Mouse (Mus musculus): ENCODE data around the gene Gcnt3. TPM values are rescaled to one million over a fixed set of nuclear protein-coding genes. Genes with fewer than 3 reads are reported as not detected.

Gene Gcnt3
- polyA plus RNA-seq, 1 experiment from 2014 or later: not detected

DNA sequence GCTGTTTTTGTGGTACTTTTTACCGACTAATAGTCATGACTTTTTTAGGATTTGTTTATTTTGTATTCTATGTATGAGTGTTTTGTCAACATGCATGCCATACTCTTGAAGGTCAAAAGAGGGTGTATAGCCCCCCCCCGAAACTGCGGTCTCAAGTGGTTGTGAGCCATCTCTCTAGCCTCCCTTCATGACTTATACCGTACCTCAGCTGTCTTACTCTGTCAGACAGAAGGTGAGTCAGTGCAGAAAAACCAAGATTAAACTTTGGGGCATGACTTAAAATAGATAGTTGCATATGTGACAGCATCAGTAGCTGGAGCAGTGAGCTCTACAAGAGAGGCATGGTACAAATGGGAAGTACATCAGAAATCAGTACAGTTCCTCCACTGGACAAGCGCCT is 43.3 kb downstream of the Gcnt3 start:
- no peak overlapping the region for H3K9ac ChIP-seq (replicated peaks; ENCODE audit: low read depth, low read length)
- no peak overlapping the region for H3K4me2 ChIP-seq (ENCODE audit: low read length)
- no peak overlapping the region for H3K27ac ChIP-seq (ENCODE audit: low read length)
- peaks cover 29% of the 10 kb centered on the region for H3K36me3 ChIP-seq (ENCODE audit: control insufficient read depth, insufficient read depth)
- peaks cover 24% of the 10 kb centered on the region for H3K4me1 ChIP-seq (replicated peaks; ENCODE audit: control insufficient read depth, insufficient read depth, low read length)
- H3K4me3 ChIP-seq (replicated peaks; ENCODE audit: low read length): no peak overlapping the region
- 96% methylated on average over 5 of the region's 5 CpGs for WGBS
- H3K27me3 ChIP-seq (replicated peaks; ENCODE audit: control insufficient read depth, insufficient read depth, low read length): no peaks in the 10 kb centered on the region
- no peaks in the 10 kb centered on the region for H3K9me3 ChIP-seq (ENCODE audit: control insufficient read depth, low read length)
- ATAC-seq: no peak

DNA sequence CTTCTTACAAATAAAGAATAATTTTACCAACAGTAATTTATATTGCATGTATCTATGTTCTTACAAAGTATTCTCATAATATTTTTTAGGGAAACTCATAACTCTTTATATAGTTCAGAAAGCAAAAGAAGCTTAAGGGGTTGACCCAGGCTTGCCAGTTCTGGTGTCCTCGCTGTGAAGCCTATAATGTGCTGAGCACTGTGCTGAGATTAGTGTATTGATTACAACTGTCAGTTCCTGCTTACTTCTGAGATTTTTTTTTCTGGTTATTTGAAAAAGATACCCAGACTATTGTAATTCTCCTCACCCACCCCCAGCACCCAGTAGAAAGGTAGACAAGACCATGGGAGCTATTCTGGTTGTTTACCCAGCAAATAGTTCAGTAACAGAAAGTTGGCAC is 44.4 kb downstream of the Gcnt3 start:
- Histone ChIP-seq H3K27ac (ENCODE audit: low read length) (no peak overlapping the region), H3K9ac (replicated peaks; ENCODE audit: low read depth, low read length) (no peak overlapping the region), H3K27me3 (replicated peaks; ENCODE audit: control insufficient read depth, insufficient read depth, low read length) (no peaks in the 10 kb centered on the region), H3K9me3 (ENCODE audit: control insufficient read depth, low read length) (no peaks in the 10 kb centered on the region), H3K4me3 (replicated peaks; ENCODE audit: low read length) (no peak overlapping the region), H3K4me1 (replicated peaks; ENCODE audit: control insufficient read depth, insufficient read depth, low read length) (peaks cover 24% of the 10 kb centered on the region), H3K36me3 (ENCODE audit: control insufficient read depth, insufficient read depth) (peaks cover 18% of the 10 kb centered on the region), H3K4me2 (ENCODE audit: low read length) (no peak overlapping the region)
- 93% methylated on average over 1 of the region's 1 CpGs for WGBS
- no peak for ATAC-seq

DNA sequence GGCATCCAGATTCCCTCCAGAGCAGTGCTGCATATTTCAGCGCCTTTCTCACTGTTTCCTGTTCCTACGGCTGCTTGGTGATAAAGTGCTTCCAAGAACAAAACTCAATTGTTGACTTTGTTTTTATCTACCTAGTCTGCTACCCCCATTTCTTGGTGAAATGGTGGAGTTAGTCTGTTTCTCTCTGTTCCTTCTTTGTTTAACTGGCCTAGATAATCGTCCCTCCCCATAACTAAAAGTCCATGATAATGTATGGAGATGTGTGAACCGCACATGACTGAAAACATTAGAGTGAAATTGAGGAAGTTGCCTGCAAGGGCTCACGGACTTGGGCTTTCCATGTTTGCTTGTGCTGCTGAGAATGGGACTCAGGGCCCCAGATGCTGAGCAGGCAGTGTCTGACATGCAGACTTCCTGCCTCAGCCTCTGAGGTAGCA is 45.0 kb downstream of the Gcnt3 start:
- H3K27me3 ChIP-seq (replicated peaks; ENCODE audit: control insufficient read depth, insufficient read depth, low read length): no peaks in the 10 kb centered on the region
- peaks cover 14% of the 10 kb centered on the region for H3K36me3 ChIP-seq (ENCODE audit: control insufficient read depth, insufficient read depth)
- H3K4me3 ChIP-seq (replicated peaks; ENCODE audit: low read length): no peak overlapping the region
- 83% methylated on average over 5 of the region's 5 CpGs for WGBS
- no peak overlapping the region for H3K9ac ChIP-seq (replicated peaks; ENCODE audit: low read depth, low read length)
- H3K9me3 ChIP-seq (ENCODE audit: control insufficient read depth, low read length): no peaks in the 10 kb centered on the region
- peaks cover 24% of the 10 kb centered on the region for H3K4me1 ChIP-seq (replicated peaks; ENCODE audit: control insufficient read depth, insufficient read depth, low read length)
- no peak overlapping the region for H3K4me2 ChIP-seq (ENCODE audit: low read length)
- ATAC-seq: no peak
- H3K27ac ChIP-seq (ENCODE audit: low read length): no peak overlapping the region

GRCm38 (mm10) chr9:69990346-69990745 is 47.5 kb downstream of the Gcnt3 start:
- Histone ChIP-seq H3K36me3 (ENCODE audit: control insufficient read depth, insufficient read depth) (no peaks in the 10 kb centered on the region; the same call in 1 of the 2 replicates), H3K9ac (replicated peaks; ENCODE audit: low read depth, low read length) (peak overlapping the region; percentile 13; the same call in 1 of the 2 replicates), H3K4me2 (ENCODE audit: low read length) (peak overlapping the region; percentile 56), H3K4me1 (replicated peaks; ENCODE audit: control insufficient read depth, insufficient read depth, low read length) (peaks cover 24% of the 10 kb centered on the region), H3K9me3 (ENCODE audit: control insufficient read depth, low read length) (no peaks in the 10 kb centered on the region), H3K27ac (ENCODE audit: low read length) (no peak overlapping the region), H3K27me3 (replicated peaks; ENCODE audit: control insufficient read depth, insufficient read depth, low read length) (no peaks in the 10 kb centered on the region), H3K4me3 (replicated peaks; ENCODE audit: low read length) (peak overlapping the region; percentile 100)
- 9% methylated on average over 5 of the region's 5 CpGs for WGBS
- ATAC-seq: no peak

GRCm38 (mm10) chr9:69989303-69990121 is 48.4 kb downstream of the Gcnt3 start, which contains the start of gene Bnip2:
TSS of gene Bnip2 (plus strand) at chr9:69989466.
- Histone ChIP-seq H3K4me3 (replicated peaks; ENCODE audit: low read length) (peak within 1 kb of the TSS; percentile 100), H3K27ac (ENCODE audit: low read length) (peak within 1 kb of the TSS; percentile 90), H3K27me3 (replicated peaks; ENCODE audit: control insufficient read depth, insufficient read depth, low read length) (no peaks in the 10 kb centered on the region), H3K9ac (replicated peaks; ENCODE audit: low read depth, low read length) (peak within 1 kb of the TSS; percentile 99), H3K9me3 (ENCODE audit: control insufficient read depth, low read length) (no peaks in the 10 kb centered on the region), H3K36me3 (ENCODE audit: control insufficient read depth, insufficient read depth) (no peaks in the 10 kb centered on the region; the same call in 1 of the 2 replicates), H3K4me1 (replicated peaks; ENCODE audit: control insufficient read depth, insufficient read depth, low read length) (peaks cover 24% of the 10 kb centered on the region), H3K4me2 (ENCODE audit: low read length) (peak within 1 kb of the TSS; percentile 63)
- ATAC-seq: peak; percentile 87
- under 1% methylated on average over 58 of the region's 76 CpGs for WGBS

GRCm38 (mm10) chr9:69988706-69989302 is 49.1 kb downstream of the Gcnt3 start:
- no peaks in the 10 kb centered on the region for H3K27me3 ChIP-seq (replicated peaks; ENCODE audit: control insufficient read depth, insufficient read depth, low read length)
- ATAC-seq: peak; percentile 1; the same call in 1 of the 2 replicates
- peak overlapping the region; percentile 63 for H3K4me2 ChIP-seq (ENCODE audit: low read length)
- no peaks in the 10 kb centered on the region; the same call in 1 of the 2 replicates for H3K36me3 ChIP-seq (ENCODE audit: control insufficient read depth, insufficient read depth)
- peak overlapping the region; percentile 99 for H3K9ac ChIP-seq (replicated peaks; ENCODE audit: low read depth, low read length)
- no peaks in the 10 kb centered on the region for H3K9me3 ChIP-seq (ENCODE audit: control insufficient read depth, low read length)
- 39% methylated on average over 16 of the region's 16 CpGs for WGBS
- peaks cover 24% of the 10 kb centered on the region for H3K4me1 ChIP-seq (replicated peaks; ENCODE audit: control insufficient read depth, insufficient read depth, low read length)
- H3K27ac ChIP-seq (ENCODE audit: low read length): peak overlapping the region; percentile 90
- H3K4me3 ChIP-seq (replicated peaks; ENCODE audit: low read length): peak overlapping the region; percentile 100

- under 1% methylated on average over 3 of the region's 3 CpGs for WGBS
- H3K27me3 ChIP-seq (replicated peaks; ENCODE audit: control insufficient read depth, insufficient read depth, low read length): no peaks in the 10 kb centered on the region
Measured at GRCm38 (mm10) chr9:69987579-69987978, 50.3 kb downstream of the Gcnt3 start.

DNA sequence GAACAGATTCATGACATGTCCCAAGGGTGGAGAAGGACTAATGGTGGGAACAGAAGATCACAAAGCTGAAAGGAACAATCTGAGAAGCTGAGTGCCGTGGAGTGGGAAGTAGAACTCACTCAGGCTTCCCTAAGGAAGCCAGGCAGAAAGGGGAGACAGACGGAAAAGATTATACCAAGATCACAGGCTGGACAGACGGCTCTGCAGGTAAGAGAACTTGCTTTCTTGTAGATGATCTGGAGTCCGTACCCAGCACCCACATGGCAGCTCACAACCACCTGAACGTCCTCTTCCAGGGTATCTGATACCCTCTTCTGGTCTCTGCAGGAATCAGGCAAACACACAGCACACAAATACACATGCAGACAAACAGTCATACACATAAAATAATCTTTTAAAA is 51.3 kb downstream of the Gcnt3 start:
- 90% methylated on average over 5 of the region's 5 CpGs for WGBS
- Histone ChIP-seq H3K4me2 (ENCODE audit: low read length) (no peak overlapping the region), H3K27me3 (replicated peaks; ENCODE audit: control insufficient read depth, insufficient read depth, low read length) (no peaks in the 10 kb centered on the region), H3K36me3 (ENCODE audit: control insufficient read depth, insufficient read depth) (no peaks in the 10 kb centered on the region; the same call in 1 of the 2 replicates), H3K9ac (replicated peaks; ENCODE audit: low read depth, low read length) (no peak overlapping the region), H3K27ac (ENCODE audit: low read length) (no peak overlapping the region), H3K9me3 (ENCODE audit: control insufficient read depth, low read length) (no peaks in the 10 kb centered on the region), H3K4me1 (replicated peaks; ENCODE audit: control insufficient read depth, insufficient read depth, low read length) (peaks cover 13% of the 10 kb centered on the region), H3K4me3 (replicated peaks; ENCODE audit: low read length) (no peak overlapping the region)
- no peak for ATAC-seq

More at GRCm38 (mm10) chr9:69987579-69987978, 50.3 kb downstream of the Gcnt3 start:
- H3K36me3 ChIP-seq (ENCODE audit: control insufficient read depth, insufficient read depth): no peaks in the 10 kb centered on the region; the same call in 1 of the 2 replicates
- no peak overlapping the region for H3K9ac ChIP-seq (replicated peaks; ENCODE audit: low read depth, low read length)
- no peak overlapping the region for H3K27ac ChIP-seq (ENCODE audit: low read length)
- H3K4me3 ChIP-seq (replicated peaks; ENCODE audit: low read length): no peak overlapping the region
- peaks cover 21% of the 10 kb centered on the region for H3K4me1 ChIP-seq (replicated peaks; ENCODE audit: control insufficient read depth, insufficient read depth, low read length)
- H3K4me2 ChIP-seq (ENCODE audit: low read length): no peak overlapping the region
- no peaks in the 10 kb centered on the region for H3K9me3 ChIP-seq (ENCODE audit: control insufficient read depth, low read length)
- no peak for ATAC-seq

GRCm38 (mm10) chr9:69986063-69986462 is 51.8 kb downstream of the Gcnt3 start:
- no peaks in the 10 kb centered on the region for H3K9me3 ChIP-seq (ENCODE audit: control insufficient read depth, low read length)
- peaks cover 8% of the 10 kb centered on the region for H3K4me1 ChIP-seq (replicated peaks; ENCODE audit: control insufficient read depth, insufficient read depth, low read length)
- H3K9ac ChIP-seq (replicated peaks; ENCODE audit: low read depth, low read length): no peak overlapping the region
- H3K4me3 ChIP-seq (replicated peaks; ENCODE audit: low read length): no peak overlapping the region
- 83% methylated on average over 10 of the region's 10 CpGs for WGBS
- H3K27ac ChIP-seq (ENCODE audit: low read length): no peak overlapping the region
- no peak for ATAC-seq
- H3K27me3 ChIP-seq (replicated peaks; ENCODE audit: control insufficient read depth, insufficient read depth, low read length): no peaks in the 10 kb centered on the region
- no peak overlapping the region for H3K4me2 ChIP-seq (ENCODE audit: low read length)
- no peaks in the 10 kb centered on the region for H3K36me3 ChIP-seq (ENCODE audit: control insufficient read depth, insufficient read depth)

Data from forebrain, embryonic 16.5 days (tissue).